ENCODE assay signal across 15 mouse cellular contexts in the genomic region with DNA sequence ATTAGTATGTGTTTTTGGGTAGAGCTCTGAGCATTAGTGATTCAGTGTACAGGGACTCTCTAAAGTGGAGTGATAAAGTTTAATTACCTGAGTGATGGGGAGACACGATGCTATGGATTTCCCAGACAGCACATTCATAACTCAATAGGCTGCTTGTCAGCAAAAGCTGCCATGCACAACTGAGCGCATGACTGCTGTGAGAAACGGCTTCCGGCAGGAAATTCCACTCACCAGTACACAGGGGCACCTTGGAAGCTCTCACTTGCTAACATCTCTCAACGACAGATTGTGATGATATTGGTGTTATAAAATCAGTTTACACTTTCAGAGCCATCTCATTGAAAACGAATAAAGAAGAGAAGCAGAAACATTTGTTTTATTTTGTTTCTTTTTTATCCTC.
DNase-seq lines count a peak whose midpoint lies in the region; ATAC-seq and TF ChIP-seq lines count a peak whose summit lies in the region.
"Had no signal": no experiment of that assay in that cellular context is flagged by ENCODE, and none has a peak within 500 bp of the region (broad histone marks: within the 10 kb centered on the region; RNA-seq: fewer than 3 reads in every experiment).

No protein-coding gene starts in this region.

- no peaks in the 10 kb centered on the region for H3K4me1 ChIP-seq in kidney, postnatal 0 days (replicated peaks; ENCODE audit: insufficient read depth, low read length)

- TF ChIP-seq CTCF in kidney, postnatal 0 days (IDR thresholded peaks at IDR 0.05; ENCODE audit: low read depth): no peak

- H3K27ac ChIP-seq in kidney, postnatal 0 days: no peak overlapping the region
- H3K27ac ChIP-seq: heart, embryonic 10.5 days; layer of hippocampus, adult 2 months; limb, embryonic 13.5 days; macrophage; midbrain, embryonic 13.5 days; neural tube, embryonic 13.5 days; stomach, postnatal 0 days had no signal

- 24% methylated on average over 6 of the region's 6 CpGs for WGBS in kidney, postnatal 0 days

- no peak overlapping the region for H3K4me2 ChIP-seq in kidney, postnatal 0 days (ENCODE audit: low read length)
- H3K4me2 ChIP-seq: limb, embryonic 13.5 days; midbrain, embryonic 13.5 days; neural tube, embryonic 13.5 days had no signal

- H3K27me3 ChIP-seq in kidney, postnatal 0 days (ENCODE audit: insufficient read depth, low read length): no peaks in the 10 kb centered on the region
- H3K27me3 ChIP-seq: limb, embryonic 13.5 days; Patski had no signal

- no peaks in the 10 kb centered on the region for H3K9me3 ChIP-seq in kidney, postnatal 0 days (replicated peaks; ENCODE audit: low read length)
- H3K9me3 ChIP-seq: heart, embryonic 10.5 days; limb, embryonic 13.5 days; midbrain, embryonic 13.5 days; neural tube, embryonic 13.5 days had no signal

- peak; percentile 11 for DNase-seq in thymus, postnatal 25 days
- no peak for DNase-seq in thymus, postnatal 0 days (ENCODE audit: low spot score)
- DNase-seq in kidney, adult 11 months: peak; percentile 7
- peak; percentile 30 for DNase-seq in kidney, postnatal 0 days (ENCODE audit: low spot score)
- DNase-seq in cerebellum, adult 9-10 months: no peak
- DNase-seq in spleen, postnatal 10 days (ENCODE audit: low spot score in 2 of 2): no peak
- DNase-seq in heart, adult 11 months: no peak

- no peak overlapping the region for H3K9ac ChIP-seq in kidney, postnatal 0 days (ENCODE audit: low read depth, low read length)
- H3K9ac ChIP-seq: limb, embryonic 13.5 days; midbrain, embryonic 13.5 days; neural tube, embryonic 13.5 days had no signal

- ATAC-seq in kidney, postnatal 0 days (replicated peaks; ENCODE audit: low FRiP score, low read depth): no peak

- no peaks in the 10 kb centered on the region for H3K36me3 ChIP-seq in kidney, postnatal 0 days (ENCODE audit: insufficient read depth, low read length)
- H3K36me3 ChIP-seq: heart, embryonic 10.5 days; limb, embryonic 13.5 days; midbrain, embryonic 13.5 days; neural tube, embryonic 13.5 days had no signal

- no peak overlapping the region for H3K4me3 ChIP-seq in kidney, postnatal 0 days (replicated peaks; ENCODE audit: low read depth, low read length)
- H3K4me3 ChIP-seq: heart, embryonic 10.5 days; layer of hippocampus, adult 2 months; limb, embryonic 13.5 days; midbrain, embryonic 13.5 days; neural tube, embryonic 13.5 days had no signal

Comparison
In these comparisons a context has a peak if more than half of its experiments do, and no peak if none do; other contexts are left out.
1. DNase-seq: peak in thymus, postnatal 25 days (single experiment), kidney, adult 11 months (single experiment) and kidney, postnatal 0 days (single experiment); none in thymus, postnatal 0 days (single experiment), cerebellum, adult 9-10 months (single experiment), spleen, postnatal 10 days (0 of 2) and heart, adult 11 months (single experiment).